Mouse (Mus musculus): ENCODE measurements around the gene Hsd3b4. TPM values are rescaled to one million over a fixed set of nuclear protein-coding genes. Genes with fewer than 3 reads are reported as not detected.
"Not testable (repeated sequence)": the region's sequence is repeated elsewhere in the genome, so short reads cannot be mapped to it uniquely, and the experiment has no call there.

Hsd3b4 gene
- polyA plus RNA-seq, 1 experiment from 2014 or later, result not detected

DNA sequence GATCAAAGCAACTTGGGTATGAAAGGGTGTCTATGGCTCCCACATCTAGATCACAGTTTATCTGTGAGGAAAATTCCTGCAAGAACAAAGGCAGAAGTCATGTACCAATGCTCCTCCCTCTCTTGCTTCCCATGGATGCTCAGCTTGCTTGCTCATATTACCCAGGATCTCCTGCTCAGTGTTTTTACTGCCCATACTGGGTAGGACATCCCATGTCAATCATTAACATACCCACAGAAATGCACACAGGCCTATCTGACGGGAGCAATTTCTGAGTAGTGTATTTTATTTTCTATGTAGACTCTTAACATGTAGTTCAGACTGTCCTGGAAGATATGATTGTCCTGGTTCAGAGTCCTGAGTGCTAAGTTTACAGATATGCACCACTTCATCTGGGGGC lies 39.3 kb downstream of the Hsd3b4 start:
- H3K27me3 ChIP-seq; H3K36me3 ChIP-seq (replicated peaks); H3K4me3 ChIP-seq (replicated peaks); ATAC-seq (ENCODE audit: low FRiP score); H3K27ac ChIP-seq; H3K9me3 ChIP-seq; H3K9ac ChIP-seq; H3K4me1 ChIP-seq; H3K4me2 ChIP-seq: not testable (repeated sequence)
- no CpG with 5 or more reads among the region's 1 CpGs for WGBS

DNA sequence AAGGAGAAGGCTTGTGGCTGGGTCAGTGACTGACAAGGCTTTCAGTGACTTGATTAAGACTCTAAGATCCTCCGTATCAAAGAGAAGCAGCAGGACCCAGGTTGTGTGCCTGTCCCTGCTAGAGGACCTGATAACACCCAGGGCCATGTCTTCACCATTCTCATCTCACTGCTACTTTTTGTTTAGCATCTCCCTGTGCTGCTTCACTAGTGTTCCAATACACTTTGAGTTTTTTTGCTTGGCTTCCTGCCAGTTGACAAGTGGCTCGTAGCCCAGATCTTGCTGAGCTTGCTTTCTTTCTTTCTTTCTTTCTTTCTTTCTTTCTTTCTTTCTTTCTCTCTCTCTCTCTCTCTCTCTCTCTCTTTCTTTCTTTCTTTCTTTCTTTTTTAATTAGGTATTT lies 41.0 kb downstream of the Hsd3b4 start:
- WGBS, result 0% methylated on average over 1 of the region's 2 CpGs
- H3K9ac ChIP-seq; H3K27me3 ChIP-seq; H3K9me3 ChIP-seq; H3K4me1 ChIP-seq; H3K36me3 ChIP-seq (replicated peaks); H3K4me3 ChIP-seq (replicated peaks); H3K4me2 ChIP-seq; H3K27ac ChIP-seq; ATAC-seq (ENCODE audit: low FRiP score): not testable (repeated sequence)

DNA sequence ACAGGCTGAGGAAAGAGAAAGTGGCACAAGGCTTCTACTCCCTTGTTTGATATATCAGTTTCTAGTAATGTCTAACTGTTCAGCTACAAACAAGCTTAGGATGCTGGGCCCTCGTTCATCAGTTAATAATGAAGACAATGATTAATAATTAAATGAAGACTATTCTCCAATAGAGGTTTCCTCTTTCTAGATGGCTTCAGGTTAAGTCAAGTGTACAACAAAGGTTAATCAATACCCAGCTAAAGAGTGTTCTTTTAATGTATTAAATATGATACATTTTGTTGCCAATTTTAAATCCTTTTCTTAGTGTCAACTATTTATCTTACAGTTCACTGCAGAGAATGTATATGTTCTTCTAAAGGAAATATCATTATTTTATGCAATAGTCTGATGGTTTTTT lies 53.3 kb downstream of the Hsd3b4 start, which contains the start of gene Gm4450:
Gm4450 (minus strand) TSS at position 101 of the 400 bp plus-strand sequence.
- H3K27ac ChIP-seq; H3K9me3 ChIP-seq; H3K27me3 ChIP-seq; H3K36me3 ChIP-seq (replicated peaks); H3K4me3 ChIP-seq (replicated peaks); H3K4me2 ChIP-seq; H3K4me1 ChIP-seq; H3K9ac ChIP-seq; ATAC-seq (ENCODE audit: low FRiP score): not testable (repeated sequence)
- WGBS, result 88% methylated on average over 1 of the region's 1 CpGs

DNA sequence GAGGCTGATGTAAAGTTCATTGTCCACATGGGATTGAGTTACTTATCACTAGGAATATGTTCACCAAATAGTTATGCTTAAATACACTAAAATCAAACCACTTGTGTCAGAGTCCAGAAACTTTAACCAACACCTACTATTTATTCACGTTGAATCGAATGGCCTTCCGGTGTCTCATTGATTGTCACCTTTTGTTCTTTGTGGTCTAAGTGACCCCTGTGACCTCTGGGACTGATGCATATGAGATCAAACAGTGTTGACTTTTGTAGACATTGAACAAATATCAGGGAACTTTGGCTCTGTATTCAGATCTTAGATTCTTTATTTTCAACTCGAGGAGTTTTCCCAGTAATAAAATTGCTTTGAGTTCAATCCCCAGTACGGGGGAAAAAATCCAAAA lies 56.5 kb downstream of the Hsd3b4 start:
- H3K9me3 ChIP-seq; H3K4me1 ChIP-seq; H3K4me2 ChIP-seq; H3K27me3 ChIP-seq; H3K9ac ChIP-seq; H3K36me3 ChIP-seq (replicated peaks); H3K27ac ChIP-seq; ATAC-seq (ENCODE audit: low FRiP score); H3K4me3 ChIP-seq (replicated peaks): not testable (repeated sequence)
- 75% methylated on average over 5 of the region's 5 CpGs for WGBS

Other genes with a start within 250 kb of the Hsd3b4 start
- 0.94 and 1.3 TPM in 2 replicates for gene Hmgcs2, start 230.1 kb downstream of the Hsd3b4 start, polyA plus RNA-seq (2016; fragmentation: Nextera tagmentation; extraction: Ambion mirVana)
- gene Phgdh, start 170.5 kb downstream of the Hsd3b4 start, polyA plus RNA-seq (2016; fragmentation: Nextera tagmentation; extraction: Ambion mirVana), result 274 and 277 TPM in 2 replicates
- gene Zfp697, start 128.1 kb downstream of the Hsd3b4 start, polyA plus RNA-seq (2016; fragmentation: Nextera tagmentation; extraction: Ambion mirVana), result 8.8 and 9.8 TPM in 2 replicates
- gene Gm4450, start 53.4 kb downstream of the Hsd3b4 start, polyA plus RNA-seq (2016; fragmentation: Nextera tagmentation; extraction: Ambion mirVana), result not detected in 2 replicates
- not detected in 2 replicates for gene Gm10681, start 78.3 kb upstream of the Hsd3b4 start, polyA plus RNA-seq (2016; fragmentation: Nextera tagmentation; extraction: Ambion mirVana)
- not detected in 2 replicates for gene Hsd3b5, start 119.7 kb upstream of the Hsd3b4 start, polyA plus RNA-seq (2016; fragmentation: Nextera tagmentation; extraction: Ambion mirVana)
- gene Hsd3b2, start 214.0 kb upstream of the Hsd3b4 start, polyA plus RNA-seq (2016; fragmentation: Nextera tagmentation; extraction: Ambion mirVana), result not detected in 2 replicates